Mouse (Mus musculus): ENCODE results near the gene Ermp1. TPM values are rescaled to one million over a fixed set of nuclear protein-coding genes. Genes with fewer than 3 reads are reported as not detected.

Ermp1 gene
- polyA plus RNA-seq (2014; fragmentation: Illumina TruSeq; extraction: RNeasy Lipid Tissue Mini Kit (QIAGEN cat#74804); ENCODE audit: insufficient read depth, low read depth, low replicate concordance) = 9.0 TPM

DNA sequence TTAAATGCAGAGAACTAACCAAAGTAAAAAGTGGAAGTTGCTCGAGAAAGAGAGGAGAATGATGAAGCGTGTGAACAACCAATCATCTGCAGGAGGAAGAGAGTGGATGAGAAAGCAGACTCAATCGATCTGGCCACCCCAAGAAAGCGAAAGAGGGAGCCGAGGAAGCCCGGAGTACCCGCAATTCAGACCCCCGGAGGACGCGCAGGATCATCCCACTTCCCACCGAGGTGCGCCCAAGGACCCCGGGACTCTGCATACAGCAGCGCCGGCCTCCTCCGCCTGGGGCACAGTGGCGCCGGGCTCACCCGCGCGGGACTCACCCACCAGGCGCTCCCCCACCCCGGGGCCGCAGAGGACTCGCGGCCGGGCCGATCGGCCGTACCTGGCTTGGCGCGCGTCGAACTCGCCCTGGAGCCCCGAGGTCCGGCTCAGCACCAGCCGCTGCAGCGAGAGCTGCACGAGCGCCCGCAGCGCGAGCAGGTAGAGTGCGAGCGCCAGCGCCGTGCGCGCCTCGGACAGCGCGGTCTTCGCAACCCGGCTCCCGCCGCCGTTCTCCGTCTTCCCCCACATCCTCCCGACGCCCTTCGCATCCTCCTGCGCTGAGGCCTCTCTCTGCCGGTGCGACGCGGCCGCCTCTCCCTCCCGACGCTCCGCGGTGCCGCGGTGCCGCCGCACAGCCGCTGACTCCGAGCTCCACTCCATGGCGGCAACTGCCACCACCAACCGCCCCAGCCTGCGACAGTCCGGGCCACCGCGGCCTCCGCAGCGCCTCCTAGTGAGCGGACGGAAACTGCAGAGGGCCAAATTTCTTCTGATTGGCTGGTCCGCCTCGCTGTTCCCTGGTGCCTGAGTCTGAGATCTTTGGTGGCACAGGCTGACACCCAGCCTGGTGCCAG, at the start of gene Ermp1:
Gene Ermp1, minus strand, starts transcription at position 765 of the 899 bp plus-strand sequence.

DNA sequence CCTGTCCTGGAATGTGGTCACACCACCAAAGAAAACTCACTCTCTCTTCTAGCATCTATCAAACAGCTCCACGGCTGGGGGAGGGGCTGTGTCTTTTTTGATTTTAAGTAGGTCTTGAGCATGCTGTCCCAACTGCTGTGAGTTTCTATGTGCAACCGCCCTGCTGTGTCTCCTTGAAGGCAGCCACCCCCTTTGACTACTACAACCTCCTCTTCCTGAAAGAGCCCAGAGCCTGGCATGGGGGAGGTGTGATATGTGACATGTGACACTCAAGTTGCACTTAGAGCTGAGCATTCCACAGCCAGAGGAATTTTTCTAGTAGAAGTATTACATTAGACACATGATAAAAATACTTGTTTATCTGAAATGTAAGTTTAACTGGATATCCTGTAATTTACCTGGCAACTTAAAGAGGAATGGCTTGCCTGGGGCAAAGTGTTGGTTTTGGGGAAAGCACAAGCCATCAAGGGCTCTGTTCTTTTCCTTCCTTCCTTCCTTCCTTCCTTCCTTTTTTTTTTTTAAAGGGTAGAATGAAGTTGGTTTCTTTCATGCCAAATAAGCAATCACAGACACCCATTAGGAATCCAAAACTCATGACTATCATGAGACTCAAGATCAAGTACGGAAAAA, 49.1 kb upstream of the Ermp1 start, which contains the start of gene Mlana:
Gene Mlana, plus strand, starts transcription at position 580 of the 630 bp plus-strand sequence.

Other genes starting within 250 kb of the Ermp1 start
- gene Pdcd1lg2, start 237.5 kb downstream of the Ermp1 start, polyA plus RNA-seq (2014; fragmentation: Illumina TruSeq; extraction: RNeasy Lipid Tissue Mini Kit (QIAGEN cat#74804); ENCODE audit: insufficient read depth, low read depth, low replicate concordance) = 0.51 TPM
- 8.2 TPM for gene Ric1, start 126.1 kb downstream of the Ermp1 start, polyA plus RNA-seq (2014; fragmentation: Illumina TruSeq; extraction: RNeasy Lipid Tissue Mini Kit (QIAGEN cat#74804); ENCODE audit: insufficient read depth, low read depth, low replicate concordance)
- 3.1 TPM for gene Mlana, start 49.4 kb upstream of the Ermp1 start, polyA plus RNA-seq (2014; fragmentation: Illumina TruSeq; extraction: RNeasy Lipid Tissue Mini Kit (QIAGEN cat#74804); ENCODE audit: insufficient read depth, low read depth, low replicate concordance)
- gene 9930021J03Rik, start 157.6 kb upstream of the Ermp1 start, polyA plus RNA-seq (2014; fragmentation: Illumina TruSeq; extraction: RNeasy Lipid Tissue Mini Kit (QIAGEN cat#74804); ENCODE audit: insufficient read depth, low read depth, low replicate concordance) = 3.6 TPM
- gene Ranbp6, start 164.6 kb upstream of the Ermp1 start, polyA plus RNA-seq (2014; fragmentation: Illumina TruSeq; extraction: RNeasy Lipid Tissue Mini Kit (QIAGEN cat#74804); ENCODE audit: insufficient read depth, low read depth, low replicate concordance) = 6.2 TPM

All from lung, adult 10 weeks (tissue).